Mouse (Mus musculus): ENCODE data around the gene Carns1.

GRCm38 (mm10) chr19:4218293-4218692 is 43.0 kb upstream of the Carns1 start:
- no peak for TF ChIP-seq CTCF (IDR thresholded peaks at IDR 0.05; ENCODE audit: extremely low read depth, insufficient read depth, low read length)
- TF ChIP-seq POLR2A (IDR thresholded peaks at IDR 0.05; ENCODE audit: extremely low read depth, insufficient read depth, low read length) = no peak
